Mouse (Mus musculus): ENCODE measurements around the gene Maml2.

Gene Maml2

GRCm38 (mm10) chr9:13613325-13614268, 315.8 kb downstream of the Maml2 start:
- DNase-seq (ENCODE audit: low spot score) = no peak

- DNase-seq (ENCODE audit: low spot score) = no peak
Measured at GRCm38 (mm10) chr9:13616383-13617009, 318.7 kb downstream of the Maml2 start.

- no peak for DNase-seq (ENCODE audit: low spot score)
Measured at GRCm38 (mm10) chr9:13620794-13621193, 323.0 kb downstream of the Maml2 start.

GRCm38 (mm10) chr9:13621941-13622340, 324.2 kb downstream of the Maml2 start:
- DNase-seq (ENCODE audit: low spot score) = no peak

GRCm38 (mm10) chr9:13622426-13622825, 324.7 kb downstream of the Maml2 start:
- no peak for DNase-seq (ENCODE audit: low spot score)

- no peak for DNase-seq (ENCODE audit: low spot score)
Measured at GRCm38 (mm10) chr9:13623892-13624422, 326.2 kb downstream of the Maml2 start.

- DNase-seq (ENCODE audit: low spot score) = no peak
Measured at GRCm38 (mm10) chr9:13624780-13625179, 327.0 kb downstream of the Maml2 start.

- no peak for DNase-seq (ENCODE audit: low spot score)
Measured at GRCm38 (mm10) chr9:13625215-13625614, 327.5 kb downstream of the Maml2 start.

- no peak for DNase-seq (ENCODE audit: low spot score)
Measured at GRCm38 (mm10) chr9:13626480-13626879, 328.7 kb downstream of the Maml2 start.

GRCm38 (mm10) chr9:13633371-13633770, 335.6 kb downstream of the Maml2 start:
- DNase-seq (ENCODE audit: low spot score) = no peak

GRCm38 (mm10) chr9:13639655-13640054, 341.9 kb downstream of the Maml2 start:
- DNase-seq (ENCODE audit: low spot score) = no peak

- no peak for DNase-seq (ENCODE audit: low spot score)
Measured at GRCm38 (mm10) chr9:13645153-13645552, 347.4 kb downstream of the Maml2 start.

GRCm38 (mm10) chr9:13651065-13651464, 353.3 kb downstream of the Maml2 start:
- no peak for DNase-seq (ENCODE audit: low spot score)

- no peak for DNase-seq (ENCODE audit: low spot score)
Measured at GRCm38 (mm10) chr9:13651828-13652227, 354.1 kb downstream of the Maml2 start.

- DNase-seq (ENCODE audit: low spot score) = no peak
Measured at GRCm38 (mm10) chr9:13652389-13652877, 354.7 kb downstream of the Maml2 start.

GRCm38 (mm10) chr9:13652917-13653316, 355.2 kb downstream of the Maml2 start:
- DNase-seq (ENCODE audit: low spot score) = no peak

GRCm38 (mm10) chr9:13661768-13662623, 364.2 kb downstream of the Maml2 start:
- DNase-seq (ENCODE audit: low spot score) = no peak

- DNase-seq (ENCODE audit: low spot score) = no peak
Measured at GRCm38 (mm10) chr9:13665487-13665969, 367.8 kb downstream of the Maml2 start.

- no peak for DNase-seq (ENCODE audit: low spot score)
Measured at GRCm38 (mm10) chr9:13667955-13668354, 370.2 kb downstream of the Maml2 start.

- DNase-seq (ENCODE audit: low spot score) = no peak
Measured at GRCm38 (mm10) chr9:13668742-13669141, 371.0 kb downstream of the Maml2 start.

GRCm38 (mm10) chr9:13671125-13671769, 373.5 kb downstream of the Maml2 start:
- DNase-seq (ENCODE audit: low spot score) = no peak

Data from spleen, adult 12 weeks (tissue).